Mouse (Mus musculus): ENCODE results near the gene Tatdn2. TPM values are rescaled to one million over a fixed set of nuclear protein-coding genes. Genes with fewer than 3 reads are reported as not detected.

Gene Tatdn2
- polyA plus RNA-seq, 1 experiment from 2014 or later: 1.3 TPM

DNA sequence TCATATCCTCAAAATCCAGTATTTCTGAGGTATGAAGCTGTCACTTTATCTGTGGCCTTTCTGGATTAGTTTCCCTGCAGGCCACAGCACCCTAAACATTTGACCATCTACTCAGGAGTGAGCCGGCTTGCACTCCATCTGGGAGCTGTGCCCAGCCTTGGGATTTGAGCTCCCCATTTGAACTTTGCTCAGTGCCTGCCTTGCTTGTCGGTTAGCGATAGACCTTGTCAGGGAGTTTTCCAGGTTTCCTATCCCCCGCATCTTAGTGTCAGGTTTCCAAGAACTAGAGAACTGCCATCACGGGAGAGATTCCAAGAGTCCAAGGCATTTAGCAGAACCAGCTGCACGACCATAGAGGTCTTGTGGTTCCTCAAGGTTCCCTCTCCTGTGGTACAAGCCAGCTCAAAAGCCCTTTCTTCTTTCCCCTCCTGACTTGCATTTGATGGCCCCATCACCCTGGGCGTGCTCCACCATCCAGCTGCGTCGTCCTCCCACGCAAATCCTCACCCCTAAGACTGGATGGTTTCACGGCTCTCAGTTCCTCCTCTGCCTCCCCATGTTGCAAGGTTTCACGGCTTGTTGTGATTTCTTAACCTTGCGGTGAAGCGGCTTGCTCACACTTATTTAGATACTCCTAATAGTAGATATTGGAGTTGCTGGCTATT is 19.6 kb upstream of the Tatdn2 start:
- Histone ChIP-seq H3K27me3 (no peaks in the 10 kb centered on the region), H3K9ac (no peak overlapping the region), H3K4me2 (replicated peaks) (no peak overlapping the region), H3K4me3 (no peak overlapping the region), H3K4me1 (peaks cover 3% of the 10 kb centered on the region; the same call in 1 of the 2 replicates), H3K27ac (no peak overlapping the region), H3K36me3 (no peaks in the 10 kb centered on the region), H3K9me3 (no peaks in the 10 kb centered on the region)
- WGBS: 60% methylated on average over 14 of the region's 14 CpGs
- no peak for ATAC-seq (ENCODE audit: low FRiP score, low read depth)

DNA sequence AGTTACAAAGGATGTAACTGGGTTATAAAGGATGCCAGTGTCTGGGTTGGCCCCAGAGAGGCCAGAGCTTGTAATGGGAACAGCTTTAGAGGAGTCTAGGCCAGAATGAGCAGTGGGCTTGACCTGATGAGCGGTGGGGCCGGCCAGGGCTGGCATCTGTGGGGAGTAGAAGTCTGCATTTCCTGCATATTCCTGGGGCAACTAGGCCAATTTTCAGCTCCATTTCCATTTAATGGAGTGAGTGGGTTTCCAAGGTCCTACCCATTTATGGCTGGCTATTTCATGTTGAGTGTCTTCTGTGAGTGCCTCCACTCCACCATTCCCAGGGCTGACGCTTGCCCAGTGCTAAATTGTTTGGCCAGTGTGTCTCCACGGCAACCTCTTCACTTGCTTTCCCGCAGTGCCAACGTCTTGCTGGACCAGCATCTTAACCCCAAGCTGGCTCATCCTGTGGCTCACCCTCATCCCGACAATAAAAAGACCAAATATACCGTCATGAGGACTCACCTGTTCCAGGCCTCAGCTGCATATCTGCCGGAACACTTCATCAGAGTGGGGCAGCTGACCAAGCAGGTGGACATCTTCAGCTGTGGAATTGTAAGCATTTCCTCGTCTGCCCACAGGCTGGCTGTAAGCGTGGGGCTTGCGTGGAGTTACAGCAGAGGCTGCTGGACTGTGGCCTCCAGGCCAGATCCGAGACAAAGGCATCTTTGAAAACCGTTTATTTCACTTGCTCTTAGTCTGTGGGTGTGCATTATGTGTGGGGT is 18.4 kb upstream of the Tatdn2 start:
- Histone ChIP-seq H3K4me3 (no peak overlapping the region), H3K4me2 (replicated peaks) (no peak overlapping the region), H3K9me3 (no peaks in the 10 kb centered on the region), H3K27ac (no peak overlapping the region), H3K27me3 (no peaks in the 10 kb centered on the region), H3K36me3 (no peaks in the 10 kb centered on the region), H3K9ac (no peak overlapping the region), H3K4me1 (peaks cover 3% of the 10 kb centered on the region; the same call in 1 of the 2 replicates)
- 80% methylated on average over 14 of the region's 14 CpGs for WGBS
- ATAC-seq (ENCODE audit: low FRiP score, low read depth): no peak

DNA sequence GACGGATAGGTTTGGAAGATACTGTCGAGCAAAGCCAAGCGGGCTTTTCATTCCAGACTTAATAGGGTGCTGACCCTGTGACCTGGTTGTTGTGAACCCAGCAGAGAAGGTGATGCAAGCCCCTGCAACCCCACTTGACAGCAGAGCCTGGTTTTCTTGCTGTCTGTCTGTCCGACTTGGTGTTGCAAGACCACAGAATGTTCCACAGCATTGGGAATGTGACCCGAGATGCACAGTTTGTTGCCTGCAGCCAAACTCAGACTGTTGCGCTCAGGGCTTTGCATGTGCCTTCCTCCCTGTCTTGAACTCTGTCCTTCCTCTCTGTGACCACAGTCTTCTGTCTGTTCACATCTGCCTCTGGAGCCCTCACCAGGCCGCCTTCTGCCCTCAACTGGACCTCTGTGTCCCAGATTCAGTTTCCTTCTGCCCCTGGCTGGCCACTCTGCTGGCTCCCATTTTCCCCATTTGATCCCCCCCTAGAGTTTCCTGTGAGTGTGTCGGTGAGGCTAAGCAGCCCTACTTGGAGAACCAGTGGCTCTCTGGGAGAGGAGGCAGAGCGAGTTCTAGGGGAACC is 16.8 kb upstream of the Tatdn2 start:
- WGBS: 79% methylated on average over 9 of the region's 9 CpGs
- no peak overlapping the region for H3K9ac ChIP-seq
- H3K4me3 ChIP-seq: no peak overlapping the region
- H3K27me3 ChIP-seq: no peaks in the 10 kb centered on the region
- H3K36me3 ChIP-seq: no peaks in the 10 kb centered on the region
- no peak overlapping the region for H3K27ac ChIP-seq
- peaks cover 3% of the 10 kb centered on the region; the same call in 1 of the 2 replicates for H3K4me1 ChIP-seq
- no peak for ATAC-seq (ENCODE audit: low FRiP score, low read depth)
- H3K4me2 ChIP-seq (replicated peaks): no peak overlapping the region
- H3K9me3 ChIP-seq: no peaks in the 10 kb centered on the region

DNA sequence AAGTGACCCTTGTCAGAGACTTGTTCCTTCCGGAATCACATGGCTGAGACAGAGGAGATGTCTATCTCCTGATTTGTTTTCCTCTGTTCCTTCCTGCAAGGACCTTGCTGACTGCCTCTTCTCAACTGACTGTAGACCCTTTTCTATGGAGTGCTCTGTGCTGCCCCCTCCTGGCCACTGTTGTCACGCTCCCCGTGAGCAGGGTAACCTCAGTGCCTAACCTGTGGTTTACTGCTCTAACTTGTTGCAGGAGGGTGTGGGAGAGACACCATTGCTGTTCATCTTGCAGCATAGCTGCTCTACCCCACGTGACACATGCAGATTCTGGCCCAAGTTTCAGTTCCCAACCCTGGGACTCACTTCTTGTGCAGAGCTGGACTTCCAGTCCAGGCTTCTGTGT is 15.6 kb upstream of the Tatdn2 start:
- 20% methylated on average over 4 of the region's 4 CpGs for WGBS
- ATAC-seq (ENCODE audit: low FRiP score, low read depth): no peak
- H3K9me3 ChIP-seq: no peaks in the 10 kb centered on the region

DNA sequence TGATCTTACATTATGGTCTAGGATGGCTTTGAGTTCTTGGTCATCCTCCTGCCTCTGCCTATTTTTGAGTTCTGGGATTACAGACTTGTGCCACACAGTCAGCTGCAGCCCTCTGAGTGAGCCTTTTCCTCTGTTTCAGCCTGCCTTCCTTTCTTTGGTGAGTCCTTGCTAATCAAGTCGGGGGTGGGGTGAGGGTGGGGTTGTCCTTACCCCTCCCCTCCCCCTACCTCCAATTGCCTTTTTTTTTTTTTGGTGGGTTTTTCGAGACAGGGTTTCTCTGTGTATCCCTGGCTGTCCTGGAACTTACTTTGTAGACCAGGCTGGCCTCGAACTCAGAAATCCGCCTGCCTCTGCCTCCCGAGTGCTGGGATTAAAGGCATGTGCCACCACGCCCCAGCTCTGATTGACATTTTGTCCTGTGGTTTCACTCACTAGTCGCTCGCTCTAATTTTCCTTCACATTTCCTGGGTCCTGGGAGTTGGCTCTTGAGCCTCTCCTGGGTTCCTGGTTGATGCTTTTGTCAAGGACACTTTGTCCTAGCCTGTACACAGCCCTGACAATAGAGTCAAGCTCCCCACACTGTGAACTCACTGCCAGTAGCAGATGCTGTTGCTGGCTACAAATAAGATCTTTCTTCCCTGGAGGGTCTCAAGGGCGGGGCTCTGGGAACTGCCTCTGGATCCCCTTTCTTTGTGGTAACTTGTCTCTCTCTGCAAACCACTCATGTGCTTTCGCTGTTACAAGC is 13.6 kb upstream of the Tatdn2 start:
- no peaks in the 10 kb centered on the region for H3K27me3 ChIP-seq
- 88% methylated on average over 10 of the region's 10 CpGs for WGBS
- no peaks in the 10 kb centered on the region for H3K4me1 ChIP-seq
- no peak overlapping the region for H3K9ac ChIP-seq
- H3K27ac ChIP-seq: no peak overlapping the region
- no peak for ATAC-seq (ENCODE audit: low FRiP score, low read depth)
- no peaks in the 10 kb centered on the region for H3K9me3 ChIP-seq
- no peak overlapping the region for H3K4me3 ChIP-seq
- H3K4me2 ChIP-seq (replicated peaks): no peak overlapping the region
- no peaks in the 10 kb centered on the region for H3K36me3 ChIP-seq

More for the DNA sequence above, 15.6 kb upstream of the Tatdn2 start:
- H3K36me3 ChIP-seq: no peaks in the 10 kb centered on the region
- no peak overlapping the region for H3K4me2 ChIP-seq (replicated peaks)
- peaks cover 3% of the 10 kb centered on the region; the same call in 1 of the 2 replicates for H3K4me1 ChIP-seq
- no peak overlapping the region for H3K27ac ChIP-seq
- H3K4me3 ChIP-seq: no peak overlapping the region
- no peak overlapping the region for H3K9ac ChIP-seq
- no peaks in the 10 kb centered on the region for H3K27me3 ChIP-seq

DNA sequence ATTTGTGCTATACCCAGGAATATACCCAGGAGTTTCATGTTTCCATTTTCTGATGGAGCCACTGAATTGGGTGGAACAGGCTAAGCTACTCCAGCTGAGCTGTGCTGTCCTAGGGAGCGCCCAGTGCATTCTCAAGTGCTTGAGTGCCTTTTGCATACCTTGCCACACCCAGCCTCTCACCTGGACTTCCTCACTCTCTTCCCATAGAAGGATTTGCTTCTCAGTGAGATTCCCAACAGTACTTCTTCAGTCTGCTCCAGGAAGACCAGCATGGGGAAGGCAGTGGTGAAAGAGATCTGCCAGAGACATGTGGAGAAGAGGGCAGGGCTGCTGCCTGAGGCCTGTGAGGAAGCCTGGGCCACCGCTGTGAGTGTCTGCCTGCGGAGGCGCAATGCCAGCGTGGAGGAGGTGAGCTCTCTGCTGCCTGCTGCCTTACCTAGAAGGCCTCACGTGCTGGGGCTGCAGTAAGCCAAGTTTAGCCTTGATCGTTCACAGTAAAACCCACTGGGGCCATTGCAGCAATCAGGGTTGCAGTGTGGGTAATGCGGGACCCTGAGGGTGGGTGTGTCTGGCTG is 10.2 kb upstream of the Tatdn2 start:
- ATAC-seq (ENCODE audit: low FRiP score, low read depth): no peak
- no peak overlapping the region for H3K27ac ChIP-seq
- no peak overlapping the region for H3K9ac ChIP-seq
- no peaks in the 10 kb centered on the region for H3K9me3 ChIP-seq
- no peaks in the 10 kb centered on the region for H3K36me3 ChIP-seq
- no peak overlapping the region for H3K4me2 ChIP-seq (replicated peaks)
- H3K4me3 ChIP-seq: no peak overlapping the region
- WGBS: 42% methylated on average over 8 of the region's 8 CpGs
- H3K27me3 ChIP-seq: no peaks in the 10 kb centered on the region
- H3K4me1 ChIP-seq: peaks cover 15% of the 10 kb centered on the region

DNA sequence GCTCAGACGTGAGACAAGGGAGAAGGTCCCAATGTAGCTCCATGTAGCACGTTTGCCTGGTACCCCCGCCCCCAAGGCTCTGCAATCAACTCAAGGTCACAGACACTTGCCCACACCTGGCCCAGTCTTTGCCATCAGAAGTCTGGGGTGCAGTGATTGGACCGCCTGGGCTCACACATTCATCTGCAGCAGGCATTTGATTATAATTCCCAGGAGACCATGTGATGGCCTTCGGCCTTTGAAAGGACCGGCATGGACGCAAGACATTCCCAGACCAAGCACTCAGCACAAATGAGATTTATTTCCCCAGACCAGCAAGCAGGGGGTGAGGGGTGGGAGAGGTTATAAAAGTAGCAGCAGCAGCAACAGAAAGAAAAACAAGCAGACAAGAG is 6.8 kb upstream of the Tatdn2 start:
- Histone ChIP-seq H3K27me3 (no peaks in the 10 kb centered on the region), H3K36me3 (no peaks in the 10 kb centered on the region), H3K9ac (peak overlapping the region; percentile 19; the same call in 1 of the 2 replicates), H3K4me3 (no peak overlapping the region), H3K27ac (peak overlapping the region; percentile 61; the same call in 1 of the 2 replicates), H3K4me1 (peaks cover 15% of the 10 kb centered on the region), H3K9me3 (no peaks in the 10 kb centered on the region), H3K4me2 (replicated peaks) (peak overlapping the region; percentile 41)
- 4% methylated on average over 7 of the region's 7 CpGs for WGBS
- peak; percentile 26; the same call in 1 of the 2 replicates for ATAC-seq (ENCODE audit: low FRiP score, low read depth)

DNA sequence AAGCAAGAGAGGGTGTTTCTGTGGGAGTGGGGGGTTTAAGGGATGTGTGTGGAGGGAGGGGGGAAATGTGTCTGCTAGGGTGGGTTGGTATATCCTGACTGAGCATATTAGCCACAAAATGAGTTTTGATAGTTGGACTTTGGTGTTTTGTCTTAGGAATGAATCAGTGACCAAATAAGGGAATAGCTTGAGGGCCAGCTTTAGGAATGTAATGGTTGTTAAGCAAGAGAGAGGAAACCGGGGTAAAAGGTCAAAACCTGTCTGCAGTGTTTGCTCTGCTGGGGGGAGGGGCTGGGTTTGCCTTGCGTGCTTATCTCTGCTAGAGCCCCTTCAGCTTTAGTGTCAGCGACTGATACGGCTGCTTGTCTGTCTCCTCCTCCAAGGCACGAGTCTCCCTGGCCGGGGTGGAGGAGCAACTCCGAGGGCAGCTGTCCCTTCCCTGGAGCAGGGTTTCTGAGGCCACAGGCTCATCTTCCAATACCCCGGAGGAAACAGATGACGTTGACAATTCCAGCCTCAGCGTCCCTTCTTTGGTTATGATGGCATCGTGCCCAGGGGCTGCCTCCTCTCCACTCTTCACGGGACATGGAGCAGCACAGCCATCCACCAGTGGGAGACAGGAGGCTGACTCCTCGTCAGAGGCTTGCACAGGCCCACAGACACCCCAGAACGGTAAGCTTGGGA is 6.3 kb upstream of the Tatdn2 start:
- peak overlapping the region; percentile 61; the same call in 1 of the 2 replicates for H3K27ac ChIP-seq
- no peaks in the 10 kb centered on the region for H3K36me3 ChIP-seq
- no peaks in the 10 kb centered on the region for H3K9me3 ChIP-seq
- H3K4me2 ChIP-seq (replicated peaks): peak overlapping the region; percentile 41
- H3K27me3 ChIP-seq: no peaks in the 10 kb centered on the region
- no peak overlapping the region for H3K4me3 ChIP-seq
- peak overlapping the region; percentile 35; the same call in 1 of the 2 replicates for H3K9ac ChIP-seq
- WGBS: 3% methylated on average over 14 of the region's 14 CpGs
- ATAC-seq (ENCODE audit: low FRiP score, low read depth): peak; percentile 71
- H3K4me1 ChIP-seq: peaks cover 15% of the 10 kb centered on the region

DNA sequence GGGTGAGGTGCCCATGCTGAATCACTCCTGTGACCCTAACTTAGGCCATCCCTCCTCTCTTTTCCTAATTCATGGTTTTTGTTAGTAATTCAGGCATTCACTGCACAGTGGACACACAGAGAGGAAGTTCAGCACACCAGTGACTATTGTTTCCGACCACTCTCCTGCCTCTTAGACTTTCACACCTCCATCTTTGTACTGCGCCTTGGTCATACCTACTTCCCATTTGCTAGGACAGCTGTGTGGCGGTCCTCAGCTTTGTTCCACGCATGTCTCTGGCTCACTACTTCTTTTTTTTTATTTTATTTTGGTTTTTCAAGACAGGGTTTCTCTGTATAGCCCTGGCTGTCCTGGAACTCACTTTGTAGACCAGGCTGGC is 5.8 kb upstream of the Tatdn2 start:
- no peaks in the 10 kb centered on the region for H3K36me3 ChIP-seq
- no peaks in the 10 kb centered on the region for H3K9me3 ChIP-seq
- H3K27me3 ChIP-seq: no peaks in the 10 kb centered on the region
- 0 out of 2 replicates have a peak overlapping the region, but pooled peaks have one; percentile 61 for H3K27ac ChIP-seq
- H3K4me3 ChIP-seq: no peak overlapping the region
- H3K4me2 ChIP-seq (replicated peaks): no peak overlapping the region; the same call in 1 of the 2 replicates
- peak overlapping the region; percentile 35; the same call in 1 of the 2 replicates for H3K9ac ChIP-seq
- H3K4me1 ChIP-seq: peaks cover 17% of the 10 kb centered on the region
- ATAC-seq (ENCODE audit: low FRiP score, low read depth): no peak
- WGBS: 65% methylated on average over 4 of the region's 4 CpGs

DNA sequence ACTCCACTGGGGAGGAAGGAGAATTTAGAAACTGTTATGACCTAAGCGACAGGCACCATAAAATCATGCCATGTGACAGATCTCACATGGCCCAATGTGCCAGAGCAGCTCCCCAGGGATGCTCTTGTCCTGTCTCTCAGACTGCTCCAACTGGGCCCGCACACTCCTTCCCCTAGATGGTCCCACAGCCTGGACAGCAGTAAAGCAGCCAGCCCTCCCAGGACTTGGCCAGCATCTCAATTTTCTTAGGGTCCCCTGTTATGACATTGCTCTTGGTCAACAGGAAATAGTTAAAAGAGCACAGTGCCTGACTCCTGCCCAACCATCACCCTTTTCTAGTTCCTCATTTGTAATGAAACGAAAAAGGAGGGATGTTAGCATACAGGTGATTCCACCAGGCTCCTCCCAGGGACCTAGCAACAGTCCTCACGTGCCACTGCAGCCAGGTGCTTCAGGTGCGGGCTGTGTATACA is 4.2 kb upstream of the Tatdn2 start:
- Histone ChIP-seq H3K9me3 (no peaks in the 10 kb centered on the region), H3K4me1 (peaks cover 21% of the 10 kb centered on the region), H3K4me3 (no peak overlapping the region), H3K36me3 (no peaks in the 10 kb centered on the region), H3K4me2 (replicated peaks) (no peak overlapping the region), H3K9ac (no peak overlapping the region), H3K27ac (no peak overlapping the region), H3K27me3 (no peaks in the 10 kb centered on the region)
- no peak for ATAC-seq (ENCODE audit: low FRiP score, low read depth)
- WGBS: 73% methylated on average over 5 of the region's 5 CpGs

DNA sequence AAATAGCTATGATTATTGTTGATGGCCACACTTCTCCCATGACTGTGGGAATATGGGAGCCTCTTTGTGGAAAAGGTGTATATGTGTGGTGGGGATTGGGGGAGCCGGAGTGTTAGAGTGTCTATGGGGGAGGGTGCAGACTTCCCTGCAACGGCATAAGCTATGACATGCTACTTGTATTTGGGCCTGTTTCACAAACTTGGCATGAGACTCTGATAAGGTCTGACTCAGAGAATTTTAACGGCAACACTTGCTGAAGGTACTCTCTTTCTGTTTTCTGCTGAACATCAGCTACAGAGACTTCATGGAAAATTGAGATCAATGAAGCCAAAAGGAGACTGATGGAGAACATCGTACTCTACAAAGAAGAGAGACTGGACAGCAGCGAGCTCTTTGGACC is 3.5 kb upstream of the Tatdn2 start:
- WGBS: 94% methylated on average over 5 of the region's 5 CpGs
- Histone ChIP-seq H3K4me2 (replicated peaks) (no peak overlapping the region), H3K9ac (no peak overlapping the region), H3K4me1 (peaks cover 28% of the 10 kb centered on the region), H3K36me3 (no peaks in the 10 kb centered on the region), H3K4me3 (no peak overlapping the region), H3K9me3 (no peaks in the 10 kb centered on the region), H3K27ac (no peak overlapping the region), H3K27me3 (no peaks in the 10 kb centered on the region)
- no peak for ATAC-seq (ENCODE audit: low FRiP score, low read depth)
